Mouse (Mus musculus) forebrain, embryonic 10.5 days (tissue): Measurements from ENCODE around the gene Ncf2. TPM values are rescaled to one million over a fixed set of nuclear protein-coding genes. Genes with fewer than 3 reads are reported as not detected.

ENCODE experiments used
- DNase-seq: peaks from one replicate; pipeline ENCODE4 v3.0.0-alpha.2; 2017; ENCODE audit warnings: low spot score; ENCODE audit errors: extremely low spot score
- H3K27ac ChIP-seq: fragments of 300-500 bp; sonication (generic); 2 replicates; pipeline ENCODE4 v1.5.1; 2016; ENCODE audit warnings: mild to moderate bottlenecking
- H3K27me3 ChIP-seq: fragments of 300-500 bp; sonication (generic); 2 replicates; pipeline ENCODE4 v1.6.1; 2016; ENCODE audit warnings: mild to moderate bottlenecking; ENCODE audit not compliant: poor library complexity, severe bottlenecking
- H3K36me3 ChIP-seq: fragments of 300-500 bp; sonication (generic); replicated peaks from 2 replicates; pipeline ENCODE4 v1.6.1; 2016; ENCODE audit warnings: mild to moderate bottlenecking, moderate library complexity
- H3K4me1 ChIP-seq: fragments of 300-500 bp; sonication (generic); 2 replicates; pipeline ENCODE4 v1.6.1; 2016
- H3K4me3 ChIP-seq: fragments of 300-500 bp; sonication (generic); 2 replicates; pipeline ENCODE4 v1.5.1; 2016; ENCODE audit warnings: mild to moderate bottlenecking, moderate library complexity
- H3K9me3 ChIP-seq: fragments of 300-500 bp; sonication (generic); 2 replicates; pipeline ENCODE4 v1.6.1; 2016; ENCODE audit warnings: mild to moderate bottlenecking, moderate library complexity
- WGBS: fragments of 180-500 bp; shearing (Covaris S2); methylation state at CpG from one replicate; pipeline ENCODE4 v1.1.7; 2016; 5-methylcytosine and 5-hydroxymethylcytosine counted together
- polyA plus RNA-seq: library from polyadenylated mRNA; unstranded; fragments of >200 nt; fragmentation: Nextera tagmentation; extraction: Ambion mirVana; gene quantifications from 2 replicates; pipeline ENCODE4 v1.2.1, GENCODE M21; 2016

The Ncf2 gene
- polyA plus RNA-seq, 1 experiment from 2014 or later, result 2.7 TPM

GRCm38 (mm10) chr1:152786953-152787352, 13.0 kb upstream of the Ncf2 start:
- Histone ChIP-seq H3K27me3 (no peaks in the 10 kb centered on the region), H3K27ac (no peak overlapping the region), H3K9me3 (peaks cover 3% of the 10 kb centered on the region; the same call in 1 of the 2 replicates), H3K4me3 (no peak overlapping the region), H3K36me3 (no peaks in the 10 kb centered on the region), H3K4me1 (peaks cover 33% of the 10 kb centered on the region)
- DNase-seq, result no peak
- WGBS, result 86% methylated on average over 4 of the region's 4 CpGs

GRCm38 (mm10) chr1:152788121-152788660, 11.8 kb upstream of the Ncf2 start:
- Histone ChIP-seq H3K27me3 (no peaks in the 10 kb centered on the region), H3K27ac (peak overlapping the region; percentile 52), H3K36me3 (no peaks in the 10 kb centered on the region), H3K4me1 (peaks cover 45% of the 10 kb centered on the region), H3K9me3 (peaks cover 3% of the 10 kb centered on the region; the same call in 1 of the 2 replicates), H3K4me3 (no peak overlapping the region)
- no peak for DNase-seq
- 20% methylated on average over 4 of the region's 4 CpGs for WGBS

- WGBS, result 34% methylated on average over 12 of the region's 12 CpGs
- peak; percentile 36 for DNase-seq
- H3K27me3 ChIP-seq, result no peaks in the 10 kb centered on the region
- H3K9me3 ChIP-seq, result peaks cover 3% of the 10 kb centered on the region; the same call in 1 of the 2 replicates
- peak overlapping the region; percentile 66; the same call in 1 of the 2 replicates for H3K27ac ChIP-seq
- H3K4me1 ChIP-seq, result peaks cover 60% of the 10 kb centered on the region
- H3K4me3 ChIP-seq, result no peak overlapping the region
- H3K36me3 ChIP-seq, result no peaks in the 10 kb centered on the region
Observed at GRCm38 (mm10) chr1:152790254-152790653, 9.7 kb upstream of the Ncf2 start.

DNA sequence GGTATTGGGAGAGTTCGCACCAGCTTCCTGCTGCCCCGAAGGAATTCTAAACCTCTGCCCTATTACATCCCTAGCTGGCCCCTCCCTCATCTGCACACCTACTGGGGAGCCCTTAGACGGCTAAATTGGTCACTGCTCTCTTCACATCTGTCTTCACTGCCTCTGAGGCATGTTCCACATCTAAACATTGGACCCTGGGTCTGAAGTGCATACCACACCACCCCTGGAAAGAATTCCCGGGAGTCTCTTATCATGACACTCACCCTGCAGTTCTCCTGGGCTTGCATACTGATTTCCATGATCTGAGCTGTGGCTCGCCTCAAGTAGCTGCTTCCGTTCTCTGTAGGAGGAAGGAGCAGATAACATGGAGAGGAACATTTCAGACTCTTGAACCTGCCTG, 9.2 kb upstream of the Ncf2 start:
- WGBS, result 29% methylated on average over 6 of the region's 6 CpGs
- Histone ChIP-seq H3K36me3 (no peaks in the 10 kb centered on the region), H3K4me3 (no peak overlapping the region), H3K9me3 (peaks cover 3% of the 10 kb centered on the region; the same call in 1 of the 2 replicates), H3K4me1 (peaks cover 60% of the 10 kb centered on the region), H3K27me3 (no peaks in the 10 kb centered on the region), H3K27ac (peak overlapping the region; percentile 66)
- no peak for DNase-seq

DNA sequence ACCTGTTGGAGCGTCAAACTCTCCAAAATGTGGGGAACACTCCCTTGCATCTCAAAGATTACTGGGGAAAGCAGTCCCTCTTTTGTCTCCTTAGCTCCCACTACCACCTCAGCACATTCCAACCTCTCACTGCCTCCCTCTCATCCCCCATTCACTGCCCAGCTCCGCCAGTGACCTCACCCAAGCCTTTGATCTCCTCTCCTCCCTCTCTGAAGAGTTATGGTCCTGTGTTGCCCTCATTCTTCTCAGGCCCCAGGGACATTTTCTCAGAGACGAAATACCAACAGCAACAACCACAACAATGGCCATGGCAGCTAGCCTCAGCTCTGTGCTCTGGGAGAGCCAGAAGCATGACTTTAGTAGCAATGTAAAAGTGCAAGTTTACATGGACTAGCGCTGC, 8.7 kb upstream of the Ncf2 start:
- Histone ChIP-seq H3K27me3 (no peaks in the 10 kb centered on the region), H3K4me3 (no peak overlapping the region), H3K27ac (peak overlapping the region; percentile 66), H3K9me3 (peaks cover 3% of the 10 kb centered on the region; the same call in 1 of the 2 replicates), H3K4me1 (peaks cover 60% of the 10 kb centered on the region), H3K36me3 (no peaks in the 10 kb centered on the region)
- WGBS, result 26% methylated on average over 4 of the region's 4 CpGs
- DNase-seq, result peak; percentile 42

DNA sequence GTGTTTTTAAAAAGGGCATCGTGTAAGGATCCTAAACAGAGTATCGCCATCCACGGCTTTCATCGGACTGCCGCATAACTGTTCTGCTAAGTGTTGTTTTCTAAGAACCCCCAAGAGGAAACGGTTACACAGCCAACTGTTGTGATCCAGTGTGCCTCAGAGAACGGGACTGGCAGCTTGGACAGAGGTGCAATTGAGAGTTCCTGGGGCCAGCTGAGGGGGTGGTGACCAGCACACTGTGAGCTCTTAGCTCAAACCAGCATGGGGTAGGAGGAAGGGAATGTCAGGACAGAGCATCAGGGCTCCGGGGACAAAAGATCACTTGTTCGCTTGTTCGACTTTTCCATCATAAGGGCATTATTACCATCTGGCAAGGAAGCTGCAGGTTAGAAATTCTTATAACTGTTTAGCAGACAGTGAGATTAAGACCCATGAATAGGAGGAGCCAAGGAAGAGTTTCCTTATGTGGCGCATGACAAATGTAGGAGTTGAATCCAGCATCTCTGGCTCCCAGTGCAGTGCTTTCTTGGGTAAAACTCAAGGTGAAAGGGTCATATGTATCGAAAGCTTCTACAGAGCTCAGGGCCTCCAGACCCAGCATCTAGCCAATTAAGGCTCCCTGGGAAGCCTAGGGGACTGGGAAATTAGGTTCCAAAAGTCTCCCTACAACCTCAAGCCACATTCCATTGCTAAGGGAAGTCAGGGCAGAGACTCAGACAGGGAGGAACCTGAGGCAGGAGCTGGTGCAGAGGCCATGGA, 7.1 kb upstream of the Ncf2 start:
- WGBS, result 14% methylated on average over 12 of the region's 12 CpGs
- Histone ChIP-seq H3K4me3 (peak overlapping the region; percentile 18; the same call in 1 of the 2 replicates), H3K27me3 (no peaks in the 10 kb centered on the region), H3K36me3 (no peaks in the 10 kb centered on the region), H3K27ac (peak overlapping the region; percentile 81), H3K4me1 (peaks cover 54% of the 10 kb centered on the region), H3K9me3 (peaks cover 3% of the 10 kb centered on the region; the same call in 1 of the 2 replicates)
- peak; percentile 57 for DNase-seq

DNA sequence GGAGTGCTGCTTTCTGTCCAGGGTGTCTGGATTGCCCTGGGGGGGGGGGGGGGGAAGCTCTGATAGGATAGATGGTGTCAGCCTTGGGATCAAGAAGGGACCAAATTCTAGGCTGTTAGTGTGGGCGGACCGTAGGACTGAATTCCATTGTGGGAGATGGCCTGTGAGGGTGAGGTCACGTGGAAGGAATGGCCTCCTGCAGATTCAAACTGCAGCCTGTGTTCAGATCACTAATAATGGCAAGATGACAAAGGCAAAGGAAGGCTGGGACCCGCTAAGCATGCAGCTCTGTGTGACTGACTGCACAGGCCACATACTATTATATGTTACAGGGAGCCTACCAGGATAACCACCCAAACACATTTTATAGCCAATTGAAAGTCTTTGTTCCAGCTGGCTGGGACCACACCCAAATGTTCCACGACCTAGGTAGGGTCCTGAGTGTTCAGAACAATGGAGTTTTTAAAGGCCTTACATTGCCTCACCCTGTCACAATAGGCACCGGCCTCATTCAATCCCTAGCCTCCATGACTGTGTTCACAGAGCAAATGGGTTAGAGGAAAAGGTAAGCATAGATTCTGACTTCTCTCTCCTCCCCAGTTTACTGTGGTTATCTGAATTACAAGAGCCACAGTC, 6.4 kb upstream of the Ncf2 start:
- peaks cover 3% of the 10 kb centered on the region; the same call in 1 of the 2 replicates for H3K9me3 ChIP-seq
- 0 out of 2 replicates have a peak overlapping the region, but pooled peaks have one; percentile 18 for H3K4me3 ChIP-seq
- DNase-seq, result peak; percentile 63
- H3K27ac ChIP-seq, result peak overlapping the region; percentile 81
- H3K36me3 ChIP-seq, result no peaks in the 10 kb centered on the region
- H3K27me3 ChIP-seq, result no peaks in the 10 kb centered on the region
- H3K4me1 ChIP-seq, result peaks cover 47% of the 10 kb centered on the region
- 17% methylated on average over 6 of the region's 6 CpGs for WGBS

DNA sequence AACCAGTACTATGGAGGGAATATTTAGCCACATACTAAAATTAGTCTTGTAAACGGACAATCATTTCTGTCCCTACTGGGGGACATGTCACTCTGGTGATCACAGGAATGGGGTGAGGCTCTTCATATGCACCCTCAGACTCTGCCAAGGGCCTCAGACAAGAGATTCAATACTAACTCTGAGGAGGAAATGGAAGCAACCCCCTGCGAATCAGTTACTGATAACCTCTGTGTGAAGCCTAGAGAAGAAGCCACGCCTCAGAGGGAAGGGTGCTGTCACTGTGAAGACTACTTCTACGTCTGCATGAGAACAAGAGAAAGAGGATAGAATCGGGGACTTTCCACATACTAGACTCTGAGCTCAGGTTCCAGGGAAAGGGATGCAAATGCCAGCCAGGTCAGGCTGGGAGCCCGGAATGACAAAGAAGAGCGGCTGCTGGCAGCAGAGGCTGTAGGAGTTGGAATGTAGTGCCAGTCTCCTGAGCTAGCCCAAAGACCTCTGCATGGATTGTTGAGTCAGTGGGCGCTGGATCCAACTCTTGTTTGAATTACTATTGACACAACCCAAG, 4.2 kb upstream of the Ncf2 start:
- H3K36me3 ChIP-seq, result no peaks in the 10 kb centered on the region
- no peak overlapping the region for H3K4me3 ChIP-seq
- peak overlapping the region; percentile 8; the same call in 1 of the 2 replicates for H3K27ac ChIP-seq
- peaks cover 3% of the 10 kb centered on the region; the same call in 1 of the 2 replicates for H3K9me3 ChIP-seq
- WGBS, result 75% methylated on average over 8 of the region's 8 CpGs
- DNase-seq, result no peak
- H3K27me3 ChIP-seq, result 0 out of 2 replicates have a peak, but pooled peaks cover 6% of the 10 kb centered on the region
- peaks cover 57% of the 10 kb centered on the region for H3K4me1 ChIP-seq

DNA sequence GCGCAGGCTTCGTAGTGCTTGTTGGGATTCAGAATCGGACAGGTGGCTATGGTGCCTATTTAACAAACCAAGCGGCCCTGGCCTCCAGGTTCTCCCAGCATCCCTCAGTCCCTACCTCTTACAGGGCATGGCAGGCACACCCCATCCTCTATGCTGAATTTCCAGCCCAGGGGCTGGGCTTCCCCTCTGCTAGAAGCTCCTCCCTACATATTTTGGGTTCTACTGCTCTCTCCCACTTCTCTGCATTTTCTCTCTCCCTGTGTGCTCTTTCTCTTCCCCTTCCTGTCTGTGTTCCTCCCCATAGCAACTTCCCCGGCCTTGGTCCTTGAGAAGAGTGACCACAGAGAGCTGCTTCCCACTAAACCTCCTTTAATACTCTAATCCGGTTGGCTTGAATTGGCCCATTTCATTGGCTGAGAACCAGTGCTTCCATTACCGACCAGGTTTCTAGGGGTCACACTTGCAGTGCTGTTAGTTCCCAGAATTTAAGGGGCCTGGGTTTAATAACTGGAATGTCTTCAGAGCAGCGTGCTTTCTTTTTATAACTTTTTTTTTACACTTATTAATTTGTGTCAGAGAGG, 3.2 kb upstream of the Ncf2 start:
- 84% methylated on average over 8 of the region's 8 CpGs for WGBS
- no peaks in the 10 kb centered on the region for H3K36me3 ChIP-seq
- H3K27ac ChIP-seq, result no peak overlapping the region
- peaks cover 56% of the 10 kb centered on the region for H3K4me1 ChIP-seq
- no peak for DNase-seq
- peaks cover 2% of the 10 kb centered on the region; the same call in 1 of the 2 replicates for H3K9me3 ChIP-seq
- no peak overlapping the region for H3K4me3 ChIP-seq
- H3K27me3 ChIP-seq, result 0 out of 2 replicates have a peak, but pooled peaks cover 9% of the 10 kb centered on the region

GRCm38 (mm10) chr1:152798125-152798524, 1.9 kb upstream of the Ncf2 start:
- H3K36me3 ChIP-seq, result no peaks in the 10 kb centered on the region
- no peak for DNase-seq
- H3K4me1 ChIP-seq, result peaks cover 45% of the 10 kb centered on the region
- H3K27me3 ChIP-seq, result 0 out of 2 replicates have a peak, but pooled peaks cover 9% of the 10 kb centered on the region
- no peak overlapping the region for H3K4me3 ChIP-seq
- no peaks in the 10 kb centered on the region for H3K9me3 ChIP-seq
- no peak overlapping the region for H3K27ac ChIP-seq
- 79% methylated on average over 9 of the region's 9 CpGs for WGBS

DNA sequence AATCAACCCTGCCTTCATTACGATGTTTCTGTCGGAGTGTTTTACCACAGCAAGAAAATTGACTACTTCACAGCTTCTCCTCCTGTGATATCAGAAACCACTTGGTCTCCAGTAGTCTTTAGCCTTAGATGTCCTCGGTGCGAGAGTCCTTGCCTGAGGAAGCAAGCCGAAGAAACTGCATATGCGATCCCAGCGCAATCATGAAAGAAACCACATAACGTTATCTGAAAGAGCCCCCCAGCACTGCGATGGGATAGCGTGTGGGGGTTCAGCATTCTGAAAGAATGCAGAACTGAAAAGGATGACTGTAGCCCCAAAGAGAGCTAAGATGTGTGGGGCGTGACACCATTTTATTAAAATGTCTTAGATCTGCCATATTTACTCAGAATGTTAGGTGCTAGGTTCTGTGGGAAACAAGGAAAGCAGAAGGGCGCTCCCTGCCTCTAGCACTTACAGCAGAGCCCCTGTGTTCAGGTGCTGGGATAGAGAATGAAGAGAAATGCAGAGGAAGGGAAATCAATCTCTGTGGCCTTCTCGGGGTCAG, 711 bp downstream of the Ncf2 start:
- Histone ChIP-seq H3K27me3 (0 out of 2 replicates have a peak, but pooled peaks cover 9% of the 10 kb centered on the region), H3K9me3 (no peaks in the 10 kb centered on the region), H3K36me3 (no peaks in the 10 kb centered on the region), H3K4me3 (no peak overlapping the region), H3K27ac (no peak overlapping the region), H3K4me1 (peaks cover 30% of the 10 kb centered on the region)
- DNase-seq, result no peak
- 91% methylated on average over 13 of the region's 13 CpGs for WGBS

DNA sequence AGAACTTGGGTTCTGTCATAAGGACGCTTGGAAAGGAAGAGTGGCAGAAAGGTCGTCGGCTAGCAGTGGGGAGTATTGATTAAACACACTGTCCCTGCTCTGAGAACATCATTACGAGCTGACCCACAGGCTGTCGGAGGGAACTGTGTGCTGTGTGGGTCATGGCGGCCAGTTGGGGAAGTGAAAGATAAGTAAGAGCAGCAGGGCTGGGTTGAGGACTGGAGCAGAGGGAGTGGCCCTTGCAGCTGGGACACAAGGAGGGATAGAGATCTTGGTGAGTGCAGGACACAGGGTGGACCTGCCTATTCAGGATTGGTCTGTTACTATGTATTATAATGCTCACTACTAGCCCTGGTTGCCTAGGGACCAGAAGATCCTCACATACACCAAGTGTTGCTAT, 4.9 kb downstream of the Ncf2 start:
- DNase-seq, result no peak
- H3K4me1 ChIP-seq, result peaks cover 33% of the 10 kb centered on the region
- no peak overlapping the region for H3K4me3 ChIP-seq
- no peak overlapping the region for H3K27ac ChIP-seq
- WGBS, result 93% methylated on average over 6 of the region's 6 CpGs
- no peaks in the 10 kb centered on the region for H3K36me3 ChIP-seq
- H3K27me3 ChIP-seq, result 0 out of 2 replicates have a peak, but pooled peaks cover 9% of the 10 kb centered on the region
- no peaks in the 10 kb centered on the region for H3K9me3 ChIP-seq
